Mouse (Mus musculus) G1E (cell line): ENCODE measurements around the gene Tmem254b. TPM values are rescaled to one million over a fixed set of nuclear protein-coding genes. Genes with fewer than 3 reads are reported as not detected.
"Not testable (repeated sequence)": the region's sequence is repeated elsewhere in the genome, so short reads cannot be mapped to it uniquely, and the experiment has no call there.

Experiments used
- ATAC-seq: 2 replicates; pipeline ENCODE4 v1.8.0; 2016; ENCODE audit warnings: mild to moderate bottlenecking; ENCODE audit not compliant: insufficient number of reproducible peaks, poor library complexity, low FRiP score, severe bottlenecking; ENCODE audit errors: extremely low read depth
- DNase-seq: peaks from one replicate; pipeline ENCODE4 v3.0.0; 2012; ENCODE audit warnings: low spot score
- H3K27me3 ChIP-seq: 2 replicates; pipeline ENCODE4 v1.6.1; 2012; ENCODE audit warnings: mild to moderate bottlenecking, low read length, inconsistent platforms; ENCODE audit not compliant: insufficient read depth
- H3K36me3 ChIP-seq: replicated peaks from 2 replicates; pipeline ENCODE3; 2012; ENCODE audit warnings: mild to moderate bottlenecking, inconsistent platforms
- H3K4me1 ChIP-seq: 2 replicates; pipeline ENCODE4 v1.6.1; 2012; ENCODE audit warnings: low read depth, low read length, inconsistent platforms, mixed read lengths; ENCODE audit not compliant: insufficient read depth
- H3K4me3 ChIP-seq: 2 replicates; pipeline ENCODE4 v1.5.1; 2012; ENCODE audit warnings: low read depth, mild to moderate bottlenecking, inconsistent platforms, low read length, moderate library complexity, mixed read lengths
- H3K9me3 ChIP-seq: replicated peaks from 2 replicates; pipeline ENCODE4 v1.6.1; 2012; ENCODE audit warnings: inconsistent platforms
- polyA plus RNA-seq: library from polyadenylated mRNA; stranded (reverse); fragments of >175 nt; gene quantifications from 2 replicates; pipeline ENCODE4 v1.2.3, GENCODE M21; 2012
- total RNA-seq, 2 experiments: library from RNA; stranded (forward) in 1 of 2; stranded (reverse) in 1 of 2; fragments of 200-1000 nt in 1 of 2; fragments of >200 nt in 1 of 2; fragmentation: Nextera tagmentation in 1 of 2; gene quantifications; 2 replicates each; pipeline ENCODE4 v1.2.3; 2014 to 2017

Tmem254b gene
- total and polyA plus RNA-seq, 3 experiments, result 0.63 to 1.5 (median 0.66) TPM

DNA sequence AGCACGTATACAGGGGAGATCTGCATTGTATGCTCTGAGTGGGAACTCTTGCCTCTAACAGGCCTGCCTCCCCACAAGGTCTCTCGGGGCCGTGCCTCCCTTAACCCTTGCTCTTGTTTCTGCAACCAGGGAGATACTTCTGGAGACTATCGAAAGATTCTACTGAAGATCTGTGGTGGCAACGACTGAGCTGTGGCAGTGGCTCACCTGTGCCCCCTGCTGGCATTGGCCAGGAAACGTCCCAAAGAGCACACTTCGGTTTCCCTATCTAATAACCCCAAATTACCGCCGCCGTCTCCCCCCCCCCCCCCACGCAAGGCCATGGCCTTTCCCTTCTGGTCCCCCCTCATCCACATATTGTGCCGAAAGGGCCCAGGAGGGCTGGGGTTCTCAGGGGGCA lies 41.6 kb downstream of the Tmem254b start:
- H3K9me3 ChIP-seq, ATAC-seq, H3K36me3 ChIP-seq, H3K4me1 ChIP-seq, H3K27me3 ChIP-seq, DNase-seq, H3K4me3 ChIP-seq: not testable (repeated sequence)

DNA sequence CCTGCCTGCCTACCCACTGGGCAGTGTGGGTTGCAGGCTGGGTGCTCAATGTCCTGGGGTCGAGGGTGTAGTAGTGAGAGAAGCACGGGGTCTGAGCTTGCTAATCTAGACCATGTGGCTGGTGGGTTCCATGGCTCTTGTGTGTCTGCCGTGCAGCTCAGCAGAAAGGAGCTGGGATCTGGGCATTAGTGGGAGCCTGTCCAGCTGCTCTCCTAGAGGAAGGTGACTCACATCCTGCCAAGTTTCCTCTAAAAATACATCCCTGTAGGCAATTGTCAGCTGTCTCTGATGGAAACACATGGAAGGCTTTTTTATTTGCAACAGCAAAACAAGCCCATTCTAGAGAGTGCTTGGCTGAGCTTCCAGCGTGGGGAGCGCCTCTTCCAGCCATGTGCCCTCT lies 44.4 kb downstream of the Tmem254b start:
- H3K27me3 ChIP-seq, H3K4me1 ChIP-seq, H3K36me3 ChIP-seq, H3K4me3 ChIP-seq, DNase-seq, H3K9me3 ChIP-seq, ATAC-seq: not testable (repeated sequence)

DNA sequence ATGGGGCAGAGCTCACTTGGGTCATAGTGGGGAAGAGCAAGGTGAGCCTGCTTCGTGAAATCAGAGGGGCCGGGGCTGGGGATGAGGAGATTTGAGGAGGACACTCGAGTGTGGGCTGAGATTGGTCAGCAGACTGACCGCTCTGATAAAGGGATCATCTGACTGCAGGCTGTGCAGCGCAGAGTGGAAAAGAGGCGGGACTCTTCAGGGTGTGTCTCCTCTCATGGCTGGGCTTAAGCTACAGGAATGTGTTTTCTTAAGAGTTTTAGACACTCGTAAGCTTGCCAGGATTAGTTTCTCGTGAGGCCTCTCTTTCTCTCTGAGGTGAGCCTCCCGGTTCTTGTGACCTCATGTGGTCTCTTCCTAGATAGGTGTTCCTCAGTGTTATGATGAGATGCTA lies 45.7 kb downstream of the Tmem254b start:
- DNase-seq, H3K4me1 ChIP-seq, H3K9me3 ChIP-seq, H3K4me3 ChIP-seq, H3K36me3 ChIP-seq, H3K27me3 ChIP-seq, ATAC-seq: not testable (repeated sequence)

DNA sequence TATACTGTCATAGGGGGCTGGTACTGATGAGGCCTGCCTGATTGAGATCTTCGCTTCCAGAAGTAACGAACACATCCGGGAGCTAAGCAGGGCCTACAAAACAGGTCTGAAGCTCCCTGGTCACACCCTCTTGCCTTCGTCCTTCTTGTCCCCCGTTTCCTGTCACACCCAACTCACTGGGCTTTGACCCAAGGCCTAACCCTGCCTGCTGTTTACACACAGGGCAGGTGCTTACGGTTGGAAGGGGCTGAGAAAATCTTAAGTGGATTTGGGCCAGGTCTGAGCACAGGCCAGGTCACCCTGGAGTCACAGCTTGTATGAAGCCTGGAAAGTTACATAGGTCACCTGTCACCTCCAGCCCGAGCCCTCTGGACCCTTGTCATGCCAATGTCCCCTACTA lies 50.8 kb downstream of the Tmem254b start:
- H3K36me3 ChIP-seq, ATAC-seq, H3K9me3 ChIP-seq, H3K27me3 ChIP-seq, DNase-seq, H3K4me1 ChIP-seq, H3K4me3 ChIP-seq: not testable (repeated sequence)

Other genes with a start within 250 kb of the Tmem254b start
- not detected in 2 replicates for gene Duxbl1, start 228.5 kb downstream of the Tmem254b start, total RNA-seq (2014; fragmentation: Nextera tagmentation)
- gene Duxbl1, start 228.5 kb downstream of the Tmem254b start, total RNA-seq (2017), result 0.16 TPM in 1 of 2 replicates, not detected in the other
- gene Duxbl1, start 228.5 kb downstream of the Tmem254b start, polyA plus RNA-seq, result not detected in 2 replicates
- gene Gm9780, start 164.3 kb downstream of the Tmem254b start, total RNA-seq (2014; fragmentation: Nextera tagmentation), result not detected in 2 replicates
- not detected in 2 replicates for gene Gm9780, start 164.3 kb downstream of the Tmem254b start, total RNA-seq (2017)
- not detected in 2 replicates for gene Gm9780, start 164.3 kb downstream of the Tmem254b start, polyA plus RNA-seq
- gene Tmem254c, start 139.7 kb downstream of the Tmem254b start, total RNA-seq (2014; fragmentation: Nextera tagmentation), result 3.3 TPM in 1 of 2 replicates, not detected in the other
- gene Tmem254c, start 139.7 kb downstream of the Tmem254b start, total RNA-seq (2017), result 6.0 and 8.6 TPM in 2 replicates
- gene Tmem254c, start 139.7 kb downstream of the Tmem254b start, polyA plus RNA-seq, result 2.9 TPM in 2 replicates
- not detected in 2 replicates for gene Cphx2, start 125.5 kb downstream of the Tmem254b start, total RNA-seq (2014; fragmentation: Nextera tagmentation)
- not detected in 2 replicates for gene Cphx2, start 125.5 kb downstream of the Tmem254b start, total RNA-seq (2017)
- gene Cphx2, start 125.5 kb downstream of the Tmem254b start, polyA plus RNA-seq, result not detected in 2 replicates
- not detected in 2 replicates for gene Cphx3, start 124.7 kb downstream of the Tmem254b start, total RNA-seq (2014; fragmentation: Nextera tagmentation)
- gene Cphx3, start 124.7 kb downstream of the Tmem254b start, total RNA-seq (2017), result not detected in 2 replicates
- gene Cphx3, start 124.7 kb downstream of the Tmem254b start, polyA plus RNA-seq, result not detected in 2 replicates
- gene Duxbl2, start 88.7 kb downstream of the Tmem254b start, total RNA-seq (2014; fragmentation: Nextera tagmentation), result not detected in 2 replicates
- not detected in 2 replicates for gene Duxbl2, start 88.7 kb downstream of the Tmem254b start, total RNA-seq (2017)
- not detected in 2 replicates for gene Duxbl2, start 88.7 kb downstream of the Tmem254b start, polyA plus RNA-seq
- gene Plac9b, start 24.6 kb downstream of the Tmem254b start, total RNA-seq (2014; fragmentation: Nextera tagmentation), result not detected in 2 replicates
- gene Plac9b, start 24.6 kb downstream of the Tmem254b start, total RNA-seq (2017), result 0.11 TPM in 1 of 2 replicates, not detected in the other
- gene Plac9b, start 24.6 kb downstream of the Tmem254b start, polyA plus RNA-seq, result not detected in 2 replicates
- gene Duxbl3, start 50.9 kb upstream of the Tmem254b start, total RNA-seq (2014; fragmentation: Nextera tagmentation), result not detected in 2 replicates
- 0.12 TPM in 1 of 2 replicates, not detected in the other for gene Duxbl3, start 50.9 kb upstream of the Tmem254b start, total RNA-seq (2017)
- gene Duxbl3, start 50.9 kb upstream of the Tmem254b start, polyA plus RNA-seq, result not detected in 2 replicates